Mouse (Mus musculus): ENCODE data around the gene Utp6. TPM values are rescaled to one million over a fixed set of nuclear protein-coding genes. Genes with fewer than 3 reads are reported as not detected.

Utp6 gene
- 3.4 and 4.1 TPM in 2 replicates for polyA plus RNA-seq (2012)

DNA sequence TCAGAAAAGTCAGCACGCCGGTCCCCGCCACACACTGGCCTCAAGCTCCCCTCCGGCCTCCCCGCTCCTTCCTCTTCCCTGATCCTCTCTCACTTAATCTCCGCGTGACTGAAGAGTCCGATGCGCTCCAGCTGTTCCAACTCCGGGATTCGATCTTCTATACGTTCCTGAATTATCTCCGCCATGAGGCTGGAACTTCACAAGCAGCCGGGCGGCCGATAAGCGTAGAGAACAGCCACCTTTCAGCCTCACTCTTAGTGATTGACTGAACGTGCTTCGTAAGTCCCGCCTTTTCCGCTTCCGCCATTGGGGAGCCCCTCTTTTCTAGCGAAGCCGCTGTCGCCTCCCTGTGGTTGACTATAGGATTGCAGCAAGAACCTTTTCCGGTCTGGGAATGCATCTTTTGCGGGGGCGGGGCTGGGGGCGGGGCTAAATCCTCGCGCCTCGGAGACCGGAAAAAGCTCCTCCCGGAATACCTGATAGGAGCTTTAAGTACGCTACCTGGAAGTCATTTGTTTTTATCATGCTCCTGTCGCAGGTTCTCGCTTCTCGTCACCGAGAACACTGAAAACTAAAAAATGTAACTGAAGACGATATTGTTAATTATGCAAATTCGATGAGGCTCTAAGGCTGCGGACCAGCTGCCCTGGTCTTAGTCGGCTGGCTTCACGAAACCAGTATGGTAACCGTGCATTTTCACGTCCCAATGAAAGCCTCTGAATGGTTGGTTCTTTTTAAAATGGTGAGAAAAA, at the start of gene Utp6:
Utp6 (minus strand) TSS at position 266 of the 752 bp plus-strand sequence.
- TF ChIP-seq GATA1 (IDR thresholded peaks at IDR 0.05; ENCODE audit: low read length): peak; percentile 59

- TF ChIP-seq GATA1 (IDR thresholded peaks at IDR 0.05; ENCODE audit: low read length): no peak
Measured at GRCm38 (mm10) chr11:79994271-79994988, 32.2 kb upstream of the Utp6 start.

DNA sequence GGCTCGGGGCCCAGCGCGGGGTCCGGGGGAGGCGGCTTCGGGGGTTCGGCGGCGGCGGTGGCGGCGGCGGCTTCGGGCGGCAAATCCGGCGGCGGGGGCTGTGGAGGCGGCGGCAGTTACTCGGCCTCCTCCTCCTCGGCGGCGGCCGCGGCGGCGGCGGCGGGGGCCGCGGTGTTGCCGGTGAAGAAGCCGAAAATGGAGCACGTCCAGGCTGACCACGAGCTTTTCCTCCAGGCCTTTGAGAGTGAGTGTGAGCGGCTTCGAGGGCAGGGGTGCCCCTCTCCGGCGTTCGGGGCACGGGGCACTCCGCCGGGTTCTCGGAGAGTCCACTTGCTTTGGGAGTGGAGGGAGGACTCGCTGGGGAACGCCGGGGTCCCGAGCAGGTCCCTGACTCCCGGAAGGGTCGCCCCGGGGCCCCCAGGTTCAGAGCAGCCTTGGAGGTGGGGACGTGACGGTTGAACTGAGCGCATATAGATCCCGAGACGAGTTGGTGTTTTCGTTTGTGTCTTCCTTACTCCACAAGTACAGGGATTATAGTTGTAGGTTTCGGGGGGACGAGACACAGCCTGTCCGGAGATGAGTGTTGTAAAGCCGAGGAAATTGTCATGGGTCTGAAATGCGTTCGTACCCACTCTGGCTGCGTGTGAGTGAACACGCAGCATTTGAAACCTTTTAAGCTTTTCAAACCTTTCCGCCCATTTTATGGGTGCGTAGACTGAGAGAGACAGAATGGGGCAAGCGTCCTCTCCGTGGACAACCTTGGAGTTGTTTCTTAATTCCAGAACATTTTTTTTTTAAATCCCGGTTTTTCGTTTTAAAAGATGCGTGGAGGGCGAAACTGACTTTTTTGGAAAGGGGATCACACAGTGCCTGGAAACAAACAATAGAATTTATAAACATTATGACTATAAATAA, 31.4 kb upstream of the Utp6 start:
- TF ChIP-seq GATA1 (IDR thresholded peaks at IDR 0.05; ENCODE audit: low read length): no peak

- no peak for TF ChIP-seq GATA1 (IDR thresholded peaks at IDR 0.05; ENCODE audit: low read length)
Measured at GRCm38 (mm10) chr11:79992592-79993355, 30.6 kb upstream of the Utp6 start, which contains the start of gene Suz12. TSS of gene Suz12 (plus strand) at chr11:79993106.

DNA sequence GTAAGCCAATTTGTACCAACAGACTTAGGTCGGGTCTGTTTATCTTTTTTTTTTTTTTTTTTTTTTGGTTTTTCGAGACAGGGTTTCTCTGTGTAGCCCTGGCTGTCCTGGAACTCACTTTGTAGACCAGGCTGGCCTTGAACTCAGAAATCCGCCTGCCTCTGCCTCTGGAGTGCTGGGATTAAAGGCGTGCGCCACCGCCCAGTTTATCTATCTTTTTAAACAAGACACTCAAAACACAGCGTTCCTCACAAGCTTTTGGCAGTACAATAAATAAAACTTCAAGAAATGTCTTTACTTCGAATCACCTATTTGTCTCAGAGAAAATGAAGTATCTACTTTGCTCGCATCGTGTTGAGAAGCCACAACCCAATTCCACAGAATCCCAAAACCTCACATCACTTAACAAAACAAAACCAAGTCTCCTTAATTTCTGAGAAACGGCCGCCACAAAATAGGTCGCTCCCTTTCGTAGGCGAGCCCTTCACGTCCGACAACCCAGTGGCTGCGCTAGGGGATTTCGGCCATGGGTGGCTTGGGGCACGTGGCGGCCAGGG, 29.9 kb upstream of the Utp6 start:
- TF ChIP-seq GATA1 (IDR thresholded peaks at IDR 0.05; ENCODE audit: low read length): no peak

GRCm38 (mm10) chr11:79991600-79991999, 29.4 kb upstream of the Utp6 start:
- TF ChIP-seq GATA1 (IDR thresholded peaks at IDR 0.05; ENCODE audit: low read length): no peak

DNA sequence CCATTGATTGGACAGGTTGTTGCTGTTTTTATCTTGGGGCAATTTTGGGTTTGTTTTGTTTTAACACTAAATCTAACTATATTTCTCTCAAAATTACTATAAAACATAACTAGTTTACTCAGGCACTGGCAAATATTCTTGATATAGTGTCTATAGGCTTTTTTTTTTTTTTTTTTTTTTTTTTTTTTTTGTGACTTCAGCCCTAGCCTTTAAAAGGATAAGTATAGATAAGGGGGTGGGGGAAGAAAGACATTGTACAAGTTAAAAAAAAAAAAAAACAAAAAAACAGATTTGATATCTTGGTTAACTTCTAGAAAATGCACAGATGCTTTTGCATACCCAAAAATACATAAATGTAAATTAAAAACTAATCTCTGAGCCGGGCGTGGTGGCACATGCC, 27.9 kb upstream of the Utp6 start:
- no peak for TF ChIP-seq GATA1 (IDR thresholded peaks at IDR 0.05; ENCODE audit: low read length)

DNA sequence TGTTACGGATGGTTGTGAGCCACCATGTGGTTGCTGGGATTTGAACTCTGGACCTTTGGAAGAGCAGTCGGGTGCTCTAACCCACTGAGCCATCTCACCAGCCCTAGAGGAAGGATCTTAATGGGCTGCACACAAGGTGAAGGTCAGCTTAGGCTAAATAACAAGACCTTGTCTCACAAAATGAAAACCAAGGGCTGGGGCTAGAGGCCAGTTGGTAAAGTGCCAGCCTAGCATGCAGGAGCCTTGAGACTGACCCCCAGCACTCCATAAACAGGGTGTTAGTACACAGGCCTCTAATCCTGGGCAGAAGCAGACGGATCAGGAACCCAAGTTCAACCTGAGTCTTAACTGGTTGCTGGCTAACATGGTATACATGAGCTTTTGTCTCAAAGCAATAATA, 25.7 kb upstream of the Utp6 start:
- no peak for TF ChIP-seq GATA1 (IDR thresholded peaks at IDR 0.05; ENCODE audit: low read length)

GRCm38 (mm10) chr11:79986886-79987285, 24.7 kb upstream of the Utp6 start:
- no peak for TF ChIP-seq GATA1 (IDR thresholded peaks at IDR 0.05; ENCODE audit: low read length)

GRCm38 (mm10) chr11:79976222-79976621, 14.0 kb upstream of the Utp6 start:
- no peak for TF ChIP-seq GATA1 (IDR thresholded peaks at IDR 0.05; ENCODE audit: low read length)

DNA sequence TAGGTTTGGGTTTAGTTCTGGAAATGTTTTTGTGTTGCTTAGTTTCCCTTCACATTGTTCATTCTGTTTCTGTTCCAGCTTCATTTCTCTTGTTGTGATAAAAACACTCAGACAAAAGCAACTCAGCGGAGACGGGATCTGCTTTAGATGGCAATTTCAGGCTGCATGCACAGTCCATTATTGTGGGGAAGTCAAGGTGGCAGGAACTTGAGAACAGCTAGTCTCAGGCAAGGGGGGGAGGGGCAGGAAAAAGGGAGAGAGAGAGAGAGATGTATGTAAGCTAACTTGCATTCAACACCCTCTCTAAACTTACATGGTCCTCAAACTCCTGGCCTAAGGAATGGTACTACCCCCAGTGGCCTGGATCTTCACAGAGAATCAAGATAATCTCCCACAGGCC, 13.2 kb upstream of the Utp6 start:
- TF ChIP-seq GATA1 (IDR thresholded peaks at IDR 0.05; ENCODE audit: low read length): no peak

DNA sequence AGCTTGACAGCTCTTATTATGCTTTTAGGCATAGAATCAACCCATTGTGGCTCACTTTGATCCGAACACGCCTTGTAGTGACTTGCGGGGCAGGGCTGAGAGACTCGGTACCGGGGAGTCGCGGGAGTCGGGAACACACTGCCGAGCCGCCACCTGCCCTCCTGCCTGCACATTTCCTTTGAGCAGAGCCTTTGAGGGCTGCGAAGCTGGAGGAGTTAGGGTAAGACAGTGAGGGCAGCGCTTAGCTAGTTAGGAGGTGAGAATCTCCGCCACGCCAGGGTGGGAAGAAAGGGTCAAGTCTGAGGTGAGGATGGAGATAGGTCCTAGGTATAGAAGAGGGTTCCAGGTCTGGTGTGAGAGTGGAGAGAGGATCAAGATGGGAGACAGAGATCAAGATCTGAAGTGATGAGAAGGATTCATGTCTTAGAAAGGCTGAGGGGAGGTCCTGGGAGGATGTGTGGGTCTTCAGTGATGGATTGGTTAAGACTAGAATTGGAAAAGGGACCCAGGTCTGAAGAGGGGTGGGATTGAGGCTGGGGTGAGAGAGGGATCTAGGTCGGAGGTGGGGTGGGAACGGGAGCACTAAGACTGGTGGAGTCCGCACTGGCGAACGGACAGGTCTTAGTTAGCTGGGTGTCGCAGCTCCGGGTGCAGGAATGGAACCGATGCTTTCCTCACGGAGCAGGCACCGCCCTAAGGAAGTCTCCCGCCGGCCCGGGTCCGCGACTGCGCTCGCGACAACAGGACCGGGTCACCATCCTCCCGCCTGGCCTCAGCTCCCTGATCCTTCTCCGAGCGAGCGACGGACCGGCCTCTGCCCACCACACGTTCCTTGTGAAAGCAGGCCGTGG, 11.7 kb upstream of the Utp6 start:
- TF ChIP-seq GATA1 (IDR thresholded peaks at IDR 0.05; ENCODE audit: low read length): no peak

DNA sequence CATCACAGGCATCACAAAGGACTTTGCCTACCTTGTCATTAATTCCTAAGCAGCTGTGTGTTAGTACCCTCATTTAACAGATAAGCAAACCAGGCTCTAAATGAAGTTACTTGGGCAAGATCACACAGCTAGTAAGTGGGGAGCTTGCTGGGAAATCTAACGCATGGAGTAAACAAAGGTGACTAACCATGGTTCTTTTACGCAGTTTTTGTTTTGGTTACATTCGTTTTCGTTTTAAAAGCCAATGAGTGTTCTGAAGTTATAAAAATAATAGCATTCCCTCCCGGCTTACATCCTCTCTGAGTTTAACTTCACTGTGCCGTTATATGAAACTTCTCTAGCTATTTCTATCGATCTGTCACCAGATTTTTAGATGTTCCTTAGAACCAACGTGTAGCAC, 10.9 kb upstream of the Utp6 start:
- no peak for TF ChIP-seq GATA1 (IDR thresholded peaks at IDR 0.05; ENCODE audit: low read length)

- no peak for TF ChIP-seq GATA1 (IDR thresholded peaks at IDR 0.05; ENCODE audit: low read length)
Measured at GRCm38 (mm10) chr11:79967752-79968151, 5.6 kb upstream of the Utp6 start.
